Mouse (Mus musculus): ENCODE results near the gene Kif26a. TPM values are rescaled to one million over a fixed set of nuclear protein-coding genes. Genes with fewer than 3 reads are reported as not detected.

Kif26a gene
- polyA plus RNA-seq, 1 experiment: not detected

DNA sequence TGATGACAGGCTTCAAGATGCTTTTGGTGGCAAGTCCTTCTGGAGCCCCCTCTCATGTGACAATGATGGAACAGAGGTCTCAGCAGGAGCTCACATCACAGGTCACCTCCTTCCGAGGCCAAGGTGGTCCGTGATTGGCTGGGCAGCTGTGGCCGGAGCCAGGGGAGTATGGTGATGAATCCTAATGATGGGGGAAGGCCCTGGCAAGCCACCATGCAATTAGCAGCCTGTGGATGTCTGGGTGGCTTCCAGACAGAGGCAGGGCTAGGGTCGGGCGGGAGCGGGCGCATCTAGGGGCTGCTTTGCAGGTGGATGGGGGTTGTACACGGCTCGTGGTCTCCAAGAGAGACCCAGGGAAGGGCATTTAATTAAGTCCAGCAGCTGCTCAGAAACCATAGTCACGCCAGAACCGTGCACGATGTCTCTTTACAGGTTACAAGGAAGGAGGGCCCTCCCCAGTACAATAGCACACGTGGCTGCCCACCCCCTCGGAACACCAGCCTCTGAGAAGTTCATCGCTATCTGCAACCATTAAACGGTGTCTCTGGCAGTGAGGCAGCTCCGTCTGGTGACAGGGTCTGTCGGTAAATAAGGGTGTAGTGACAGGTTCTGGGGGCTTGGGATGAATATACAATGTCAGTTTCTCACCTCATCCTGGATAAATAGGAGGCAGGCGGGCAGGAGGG lies 75.9 kb downstream of the Kif26a start:
- 46% methylated on average over 19 of the region's 19 CpGs for WGBS
- no peak overlapping the region for H3K4me3 ChIP-seq (replicated peaks; ENCODE audit: control insufficient read depth, low read depth, low read length)
- H3K27ac ChIP-seq (ENCODE audit: control insufficient read depth, insufficient read depth, low read depth, low read length, poor library complexity): no peak overlapping the region
- H3K4me1 ChIP-seq (ENCODE audit: control insufficient read depth, insufficient read depth, low read length): no peaks in the 10 kb centered on the region
- TF ChIP-seq CTCF (IDR thresholded peaks at IDR 0.05; ENCODE audit: control insufficient read depth, insufficient read depth, low read length) (no peak), POLR2A (IDR thresholded peaks at IDR 0.05; ENCODE audit: borderline replicate concordance, control insufficient read depth, low read depth, low read length) (no peak)

DNA sequence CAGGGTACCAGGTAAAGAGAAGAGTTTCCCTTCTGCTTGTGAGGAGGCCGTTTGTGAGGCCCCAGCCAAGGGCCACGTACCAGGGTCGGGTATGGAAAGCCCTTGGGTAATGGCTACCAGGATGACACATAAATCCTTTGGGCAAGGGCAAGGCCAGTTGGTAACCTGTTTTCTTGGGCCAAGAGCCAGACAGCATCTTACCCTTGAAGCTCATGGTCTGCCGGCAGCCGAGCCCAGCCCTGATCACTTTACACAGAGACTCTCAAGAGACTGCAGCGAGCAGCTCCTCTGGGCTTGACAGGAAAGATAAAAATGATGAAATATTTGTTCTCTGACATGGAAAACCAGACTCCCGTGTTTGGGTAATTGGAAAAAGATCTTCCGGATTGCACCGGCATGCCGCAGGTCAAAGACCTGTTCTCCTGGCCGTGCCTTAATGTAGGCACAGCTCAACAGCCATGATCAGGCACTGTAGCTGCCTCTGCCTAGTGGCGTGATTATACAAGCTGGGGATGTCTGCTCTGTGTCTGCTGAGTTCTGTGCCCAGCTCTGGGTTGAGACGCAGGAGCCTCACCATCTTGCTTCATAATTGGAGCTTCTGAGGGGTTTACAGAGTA lies 77.8 kb downstream of the Kif26a start:
- no peak for TF ChIP-seq CTCF (IDR thresholded peaks at IDR 0.05; ENCODE audit: control insufficient read depth, insufficient read depth, low read length)
- TF ChIP-seq POLR2A (IDR thresholded peaks at IDR 0.05; ENCODE audit: borderline replicate concordance, control insufficient read depth, low read depth, low read length): no peak
- Histone ChIP-seq H3K4me1 (ENCODE audit: control insufficient read depth, insufficient read depth, low read length) (no peaks in the 10 kb centered on the region), H3K4me3 (replicated peaks; ENCODE audit: control insufficient read depth, low read depth, low read length) (no peak overlapping the region), H3K27ac (ENCODE audit: control insufficient read depth, insufficient read depth, low read depth, low read length, poor library complexity) (no peak overlapping the region)
- WGBS: 76% methylated on average over 13 of the region's 13 CpGs

DNA sequence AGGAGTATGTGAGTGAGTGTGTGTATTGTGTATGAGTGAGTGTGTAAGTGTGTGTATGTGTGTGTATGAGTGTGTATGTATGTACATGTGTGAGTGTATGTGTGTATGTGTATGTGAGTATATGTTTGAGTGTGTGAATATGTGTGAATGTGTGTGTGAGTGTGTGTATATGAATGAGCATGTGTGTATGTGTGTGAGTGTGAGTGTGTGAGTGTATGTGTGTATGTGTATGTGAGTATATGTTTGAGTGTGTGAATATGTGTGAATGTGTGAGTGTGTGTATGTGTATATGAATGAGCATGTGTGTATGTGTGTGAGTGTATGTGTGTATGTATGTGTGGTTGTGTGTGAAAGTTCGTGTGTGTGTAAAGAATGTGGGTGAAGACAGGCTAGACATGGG lies 80.2 kb downstream of the Kif26a start:
- Histone ChIP-seq H3K27ac (ENCODE audit: control insufficient read depth, insufficient read depth, low read depth, low read length, poor library complexity) (no peak overlapping the region), H3K4me1 (ENCODE audit: control insufficient read depth, insufficient read depth, low read length) (no peaks in the 10 kb centered on the region), H3K4me3 (replicated peaks; ENCODE audit: control insufficient read depth, low read depth, low read length) (no peak overlapping the region)
- WGBS: 61% methylated on average over 1 of the region's 1 CpGs
- no peak for TF ChIP-seq POLR2A (IDR thresholded peaks at IDR 0.05; ENCODE audit: borderline replicate concordance, control insufficient read depth, low read depth, low read length)

DNA sequence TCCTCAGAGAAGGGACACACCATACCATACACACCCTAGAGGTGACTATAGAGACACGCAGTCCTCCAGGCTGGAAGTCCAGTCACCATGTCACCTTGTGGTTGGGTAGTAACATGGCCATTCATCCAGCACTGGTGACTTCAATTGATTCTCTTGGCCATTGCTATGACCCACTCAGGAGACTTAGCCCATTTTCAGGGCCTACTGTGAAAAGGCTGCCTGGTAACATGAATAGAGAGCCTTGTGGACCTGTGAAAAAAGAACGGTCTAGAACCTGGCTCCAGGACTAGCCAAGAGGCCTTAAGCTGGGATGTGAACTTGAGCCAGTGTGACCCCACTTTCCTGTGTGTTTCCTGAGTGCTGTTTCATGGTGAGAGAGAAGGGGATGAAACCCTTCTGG lies 80.6 kb downstream of the Kif26a start:
- Histone ChIP-seq H3K4me1 (ENCODE audit: control insufficient read depth, insufficient read depth, low read length) (no peaks in the 10 kb centered on the region), H3K4me3 (replicated peaks; ENCODE audit: control insufficient read depth, low read depth, low read length) (no peak overlapping the region), H3K27ac (ENCODE audit: control insufficient read depth, insufficient read depth, low read depth, low read length, poor library complexity) (no peak overlapping the region)
- no peak for TF ChIP-seq POLR2A (IDR thresholded peaks at IDR 0.05; ENCODE audit: borderline replicate concordance, control insufficient read depth, low read depth, low read length)
- no peak for TF ChIP-seq CTCF (IDR thresholded peaks at IDR 0.05; ENCODE audit: control insufficient read depth, insufficient read depth, low read length)
- 85% methylated on average over 2 of the region's 2 CpGs for WGBS

DNA sequence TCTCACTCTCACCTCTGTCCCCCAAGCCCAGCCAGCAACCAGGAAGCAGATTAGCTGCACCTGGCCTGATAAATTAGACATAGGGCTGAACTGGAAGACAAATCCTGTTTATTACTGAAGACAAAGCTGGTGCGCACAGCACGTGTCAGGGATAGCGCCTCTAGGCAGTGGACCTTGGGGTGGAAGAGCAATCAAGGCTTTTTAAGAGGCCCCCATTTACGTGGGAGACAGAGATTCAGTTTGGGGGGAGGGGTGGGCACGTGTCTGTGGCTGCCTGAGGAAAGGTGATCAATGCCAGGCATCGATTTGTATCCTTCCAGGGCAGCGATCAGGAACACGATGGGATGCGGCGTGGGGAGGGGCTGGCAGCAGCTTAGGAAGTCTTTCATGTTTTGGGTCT lies 83.1 kb downstream of the Kif26a start:
- Histone ChIP-seq H3K4me1 (ENCODE audit: control insufficient read depth, insufficient read depth, low read length) (no peaks in the 10 kb centered on the region), H3K4me3 (replicated peaks; ENCODE audit: control insufficient read depth, low read depth, low read length) (no peak overlapping the region), H3K27ac (ENCODE audit: control insufficient read depth, insufficient read depth, low read depth, low read length, poor library complexity) (no peak overlapping the region)
- TF ChIP-seq CTCF (IDR thresholded peaks at IDR 0.05; ENCODE audit: control insufficient read depth, insufficient read depth, low read length): no peak
- no peak for TF ChIP-seq POLR2A (IDR thresholded peaks at IDR 0.05; ENCODE audit: borderline replicate concordance, control insufficient read depth, low read depth, low read length)
- WGBS: 68% methylated on average over 10 of the region's 10 CpGs

DNA sequence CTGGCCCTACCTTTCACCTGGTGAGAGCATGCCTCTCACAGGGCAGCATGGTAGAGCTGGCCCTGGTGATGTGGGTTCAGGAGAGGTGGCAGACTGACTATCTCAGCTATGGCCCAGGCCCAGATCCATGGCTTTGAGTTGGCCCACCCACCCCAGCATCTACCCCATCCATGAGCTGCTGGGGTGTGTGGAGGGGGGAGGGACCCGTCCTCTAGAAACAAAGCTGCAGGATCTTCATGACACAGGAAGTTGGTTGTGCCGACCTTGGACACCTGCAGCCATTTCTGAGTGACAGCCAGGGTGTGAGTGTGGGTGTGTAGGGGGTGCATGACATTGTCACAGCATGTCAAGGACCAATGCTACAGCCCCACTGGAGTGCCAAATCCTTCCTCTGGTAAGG lies 84.2 kb downstream of the Kif26a start:
- Histone ChIP-seq H3K4me1 (ENCODE audit: control insufficient read depth, insufficient read depth, low read length) (no peaks in the 10 kb centered on the region), H3K27ac (ENCODE audit: control insufficient read depth, insufficient read depth, low read depth, low read length, poor library complexity) (no peak overlapping the region), H3K4me3 (replicated peaks; ENCODE audit: control insufficient read depth, low read depth, low read length) (no peak overlapping the region)
- TF ChIP-seq POLR2A (IDR thresholded peaks at IDR 0.05; ENCODE audit: borderline replicate concordance, control insufficient read depth, low read depth, low read length): no peak
- no peak for TF ChIP-seq CTCF (IDR thresholded peaks at IDR 0.05; ENCODE audit: control insufficient read depth, insufficient read depth, low read length)
- 34% methylated on average over 2 of the region's 2 CpGs for WGBS

Other genes with a start within 250 kb of the Kif26a start
- gene Ppp1r13b, start 238.1 kb upstream of the Kif26a start, polyA plus RNA-seq (2011; ENCODE audit: insufficient read depth, insufficient read length, low replicate concordance, missing spikeins): 9.6 and 10.9 TPM in 2 replicates
- gene Atp5mpl, start 179.2 kb upstream of the Kif26a start, polyA plus RNA-seq (2011; ENCODE audit: insufficient read depth, insufficient read length, low replicate concordance, missing spikeins): 196 and 245 TPM in 2 replicates
- gene Tdrd9, start 174.6 kb upstream of the Kif26a start, polyA plus RNA-seq (2011; ENCODE audit: insufficient read depth, insufficient read length, low replicate concordance, missing spikeins): not detected in 2 replicates
- not detected in 2 replicates for gene Rd3l, start 164.9 kb upstream of the Kif26a start, polyA plus RNA-seq (2011; ENCODE audit: insufficient read depth, insufficient read length, low replicate concordance, missing spikeins)
- not detected in 2 replicates for gene Aspg, start 39.5 kb upstream of the Kif26a start, polyA plus RNA-seq (2011; ENCODE audit: insufficient read depth, insufficient read length, low replicate concordance, missing spikeins)

Measured in bone marrow, adult 2 months (tissue).